Mouse (Mus musculus): ENCODE data around the gene Pus7l.

- TF ChIP-seq USF1 (IDR thresholded peaks at IDR 0.05; ENCODE audit: low read depth, low read length) (no peak), POLR2A (IDR thresholded peaks at IDR 0.05; ENCODE audit: control insufficient read depth in 1 of 2, insufficient read depth in 1 of 2, low read depth in 1 of 2, low read length in 2 of 2, poor library complexity in 1 of 2) (no peak), KAT2A (conservative IDR thresholded peaks at IDR 0.05; ENCODE audit: low read depth, low read length) (no peak), MAFK (IDR thresholded peaks at IDR 0.05; ENCODE audit: borderline replicate concordance, low read depth, low read length) (no peak), CTCF (IDR thresholded peaks at IDR 0.05 in 2 of 3, conservative IDR thresholded peaks at IDR 0.05 in 1 of 3; ENCODE audit: control insufficient read depth in 1 of 3, insufficient read depth in 1 of 3, low read depth in 2 of 3, low read length in 3 of 3, poor library complexity in 1 of 3, severe bottlenecking in 1 of 3) (no peak), ZC3H11A (IDR thresholded peaks at IDR 0.05; ENCODE audit: low read depth, low read length) (no peak), CHD2 (IDR thresholded peaks at IDR 0.05; ENCODE audit: low read length) (no peak), EP300 (IDR thresholded peaks at IDR 0.05; ENCODE audit: low read depth in 1 of 2, low read length in 2 of 2) (no peak), MAX (IDR thresholded peaks at IDR 0.05; ENCODE audit: low read length) (no peak), TAL1 (IDR thresholded peaks at IDR 0.05; ENCODE audit: low read length) (no peak), ELF1 (IDR thresholded peaks at IDR 0.05; ENCODE audit: low read depth, low read length) (no peak), MYB (IDR thresholded peaks at IDR 0.05; ENCODE audit: low read depth, low read length) (no peak)
Observed at GRCm38 (mm10) chr15:94539296-94539695, 4.1 kb downstream of the Pus7l start.

All from MEL (cell line).